Mouse (Mus musculus) intestine, embryonic 15.5 days (tissue): ENCODE data around the gene Eps15l1. TPM values are rescaled to one million over a fixed set of nuclear protein-coding genes. Genes with fewer than 3 reads are reported as not detected.
A peak's percentile ranks its signal among the peaks of the same experiment; 100 is the strongest.

ENCODE experiments used
- ATAC-seq: fragments of 200-750 bp; cut with Nextera tagmentation; 2 replicates; pipeline ENCODE4 v1.8.0; 2017; ENCODE audit warnings: moderate TSS enrichment, moderate library complexity
- H3K27ac ChIP-seq: fragments of 300-500 bp; sonication (generic); 2 replicates; pipeline ENCODE4 v1.5.1; 2015; ENCODE audit warnings: mild to moderate bottlenecking, inconsistent platforms
- H3K27me3 ChIP-seq: fragments of 300-500 bp; sonication (generic); replicated peaks from 2 replicates; pipeline ENCODE4 v1.6.1; 2015; ENCODE audit warnings: inconsistent platforms
- H3K36me3 ChIP-seq: fragments of 300-500 bp; sonication (generic); 2 replicates; pipeline ENCODE4 v1.6.1; 2015; ENCODE audit warnings: inconsistent platforms
- H3K4me1 ChIP-seq: fragments of 300-500 bp; sonication (generic); replicated peaks from 2 replicates; pipeline ENCODE4 v1.6.1; 2015; ENCODE audit warnings: inconsistent platforms
- H3K4me2 ChIP-seq: fragments of 300-500 bp; sonication (generic); replicated peaks from 2 replicates; pipeline ENCODE4 v1.6.1; 2015; ENCODE audit warnings: mild to moderate bottlenecking, inconsistent platforms
- H3K4me3 ChIP-seq: fragments of 300-500 bp; sonication (generic); replicated peaks from 2 replicates; pipeline ENCODE4 v1.5.1; 2015; ENCODE audit warnings: inconsistent platforms
- H3K9ac ChIP-seq: fragments of 300-500 bp; sonication (generic); 2 replicates; pipeline ENCODE4 v1.6.1; 2015; ENCODE audit warnings: inconsistent platforms
- H3K9me3 ChIP-seq: fragments of 300-500 bp; sonication (generic); 2 replicates; pipeline ENCODE4 v1.6.1; 2016; ENCODE audit warnings: inconsistent platforms
- WGBS: fragments of 180-500 bp; shearing (Covaris S2); methylation state at CpG from one replicate; pipeline ENCODE4 v1.1.7; 2015; 5-methylcytosine and 5-hydroxymethylcytosine counted together
- polyA plus RNA-seq: library from polyadenylated mRNA; unstranded; fragments of >200 nt; fragmentation: Nextera tagmentation; extraction: Ambion mirVana; gene quantifications from 2 replicates; pipeline ENCODE4 v1.2.1, GENCODE M21; 2015

Gene Eps15l1
- polyA plus RNA-seq, 1 experiment from 2014 or later: 43.6 TPM

DNA sequence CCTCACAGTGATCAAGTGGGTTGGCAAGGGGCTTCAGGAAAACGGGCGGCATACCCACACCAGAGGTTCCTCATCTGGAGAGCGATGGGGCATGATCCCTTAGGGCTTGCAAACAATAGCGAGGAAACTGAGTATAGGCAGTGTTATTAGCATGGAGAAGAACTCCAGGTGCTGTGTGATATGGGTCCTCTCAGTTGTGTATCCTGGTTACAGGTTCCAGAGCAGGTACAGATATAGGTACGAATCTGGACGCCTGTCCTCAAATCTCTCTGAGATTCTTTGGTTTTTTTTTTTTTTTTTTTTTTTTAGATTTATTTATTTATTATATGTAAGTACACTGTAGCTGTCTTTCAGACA lies 22.7 kb upstream of the Eps15l1 start:
- Histone ChIP-seq H3K27me3 (no peaks in the 10 kb centered on the region), H3K9ac (peak overlapping the region; percentile 73), H3K36me3 (no peaks in the 10 kb centered on the region), H3K4me1 (0 out of 2 replicates have a peak, but pooled peaks cover 3% of the 10 kb centered on the region), H3K27ac (0 out of 2 replicates have a peak overlapping the region, but pooled peaks have one; percentile 36), H3K9me3 (no peaks in the 10 kb centered on the region), H3K4me3 (peak overlapping the region; percentile 45), H3K4me2 (peak overlapping the region; percentile 80)
- peak; percentile 67 for ATAC-seq
- 33% methylated on average over 6 of the region's 6 CpGs for WGBS

DNA sequence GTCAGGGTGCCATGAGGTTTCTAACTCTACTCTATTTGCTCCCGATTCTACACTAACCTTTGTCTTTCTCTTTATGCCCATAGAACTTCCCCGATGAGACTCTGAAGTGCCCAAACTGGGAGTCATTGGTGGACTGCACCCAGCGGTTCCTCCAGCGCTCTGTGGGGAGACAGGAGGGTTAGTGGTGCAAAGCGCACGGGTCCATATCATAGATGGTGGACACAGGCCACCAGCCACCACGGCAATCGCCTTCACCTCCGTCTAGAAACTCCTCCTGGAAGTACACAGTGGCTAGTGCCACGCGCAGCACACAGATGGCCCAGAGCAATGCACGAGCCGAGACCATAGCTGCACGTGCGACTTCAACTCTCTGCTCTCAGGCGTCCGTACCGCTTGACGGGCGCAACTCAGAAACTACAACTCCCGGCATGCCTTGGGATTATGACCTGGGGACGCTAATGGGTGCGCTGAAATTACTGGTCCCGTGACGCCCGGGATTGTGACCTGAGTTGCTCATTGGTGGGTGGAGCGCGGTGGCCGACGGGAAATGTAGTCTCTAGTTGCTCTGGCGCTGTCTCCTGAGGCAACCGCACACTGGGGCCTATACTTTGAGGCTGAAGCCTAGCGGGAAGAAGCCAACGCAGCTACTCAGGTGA lies 22.2 kb upstream of the Eps15l1 start, which contains the start of the genes Calr3 and 1700030K09Rik:
TSS of gene Calr3 (minus strand) at position 533 of the 656 bp plus-strand sequence.
TSS of gene 1700030K09Rik (plus strand) at position 543 of the 656 bp plus-strand sequence.
- WGBS: 5% methylated on average over 34 of the region's 34 CpGs
- H3K4me2 ChIP-seq: peak within 1 kb of the TSS; percentile 80
- no peaks in the 10 kb centered on the region for H3K36me3 ChIP-seq
- H3K9me3 ChIP-seq: no peaks in the 10 kb centered on the region
- peak; percentile 100 for ATAC-seq
- H3K27ac ChIP-seq: 0 out of 2 replicates have a peak within 1 kb of the TSS, but pooled peaks have one; percentile 36
- peak within 1 kb of the TSS; percentile 73 for H3K9ac ChIP-seq
- H3K4me3 ChIP-seq: peak within 1 kb of the TSS; percentile 45
- H3K4me1 ChIP-seq: 0 out of 2 replicates have a peak, but pooled peaks cover 3% of the 10 kb centered on the region
- no peaks in the 10 kb centered on the region for H3K27me3 ChIP-seq

DNA sequence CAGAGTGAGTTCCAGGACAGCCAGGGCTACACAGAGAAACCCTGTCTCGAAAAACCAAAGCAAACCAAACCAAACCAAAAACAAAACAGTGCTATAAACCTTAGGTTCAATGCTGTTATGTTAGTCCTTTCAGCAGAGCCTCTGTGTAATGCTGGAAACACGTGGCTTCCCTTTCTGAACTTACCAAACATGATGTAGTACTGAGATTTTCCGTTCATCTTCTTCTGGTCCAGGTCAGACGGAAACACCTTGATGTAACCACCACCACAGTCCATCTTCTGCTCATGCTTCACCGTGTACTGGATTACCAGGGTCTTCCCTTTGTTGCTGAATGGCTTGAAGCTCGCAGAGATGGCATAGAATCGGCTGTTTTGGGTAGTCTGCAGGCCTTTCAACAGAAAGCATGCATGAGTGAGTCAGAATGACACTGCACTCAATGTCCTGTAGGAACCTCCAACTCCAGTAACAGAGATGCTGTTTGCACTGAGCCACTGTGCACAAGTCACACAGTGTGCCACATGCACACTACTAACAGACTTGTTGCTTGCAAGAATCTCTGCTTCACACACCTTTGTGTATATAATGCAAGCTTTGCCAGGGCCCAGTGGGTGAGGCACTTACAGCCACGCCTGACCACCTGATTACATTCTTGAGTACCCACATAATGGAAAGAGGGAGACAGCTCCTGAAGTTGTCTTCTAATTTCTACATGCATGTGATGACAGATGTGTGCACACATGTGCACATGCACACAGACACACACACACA lies 17.2 kb upstream of the Eps15l1 start:
- 79% methylated on average over 8 of the region's 8 CpGs for WGBS
- Histone ChIP-seq H3K27me3 (no peaks in the 10 kb centered on the region), H3K27ac (no peak overlapping the region), H3K9ac (no peak overlapping the region), H3K4me3 (no peak overlapping the region), H3K36me3 (no peaks in the 10 kb centered on the region), H3K4me2 (no peak overlapping the region), H3K4me1 (0 out of 2 replicates have a peak, but pooled peaks cover 3% of the 10 kb centered on the region), H3K9me3 (no peaks in the 10 kb centered on the region)
- no peak for ATAC-seq

DNA sequence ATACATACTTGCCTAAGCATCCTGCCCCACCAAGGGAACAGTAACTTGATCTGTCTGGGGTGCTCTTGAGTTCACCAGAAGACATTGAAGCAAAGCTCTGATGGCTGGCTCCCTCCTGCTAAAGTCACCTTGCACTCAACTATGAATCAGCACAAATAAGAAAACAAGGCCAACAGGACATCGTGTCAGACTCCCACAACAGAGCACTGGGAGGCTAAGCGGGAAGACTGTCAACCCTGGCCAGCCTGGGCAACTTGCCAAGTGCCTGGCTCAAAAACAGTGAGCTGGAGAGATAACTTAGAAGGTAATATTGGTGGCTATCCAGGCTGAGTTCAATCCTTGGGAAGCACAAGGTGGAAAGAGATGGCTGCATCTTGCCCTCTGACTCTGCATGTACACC lies 13.7 kb upstream of the Eps15l1 start:
- H3K4me3 ChIP-seq: no peak overlapping the region
- WGBS: 26% methylated on average over 2 of the region's 2 CpGs
- ATAC-seq: no peak
- H3K36me3 ChIP-seq: no peaks in the 10 kb centered on the region
- no peak overlapping the region for H3K4me2 ChIP-seq
- no peaks in the 10 kb centered on the region for H3K27me3 ChIP-seq
- no peak overlapping the region for H3K27ac ChIP-seq
- no peak overlapping the region for H3K9ac ChIP-seq
- H3K4me1 ChIP-seq: no peaks in the 10 kb centered on the region
- H3K9me3 ChIP-seq: no peaks in the 10 kb centered on the region

DNA sequence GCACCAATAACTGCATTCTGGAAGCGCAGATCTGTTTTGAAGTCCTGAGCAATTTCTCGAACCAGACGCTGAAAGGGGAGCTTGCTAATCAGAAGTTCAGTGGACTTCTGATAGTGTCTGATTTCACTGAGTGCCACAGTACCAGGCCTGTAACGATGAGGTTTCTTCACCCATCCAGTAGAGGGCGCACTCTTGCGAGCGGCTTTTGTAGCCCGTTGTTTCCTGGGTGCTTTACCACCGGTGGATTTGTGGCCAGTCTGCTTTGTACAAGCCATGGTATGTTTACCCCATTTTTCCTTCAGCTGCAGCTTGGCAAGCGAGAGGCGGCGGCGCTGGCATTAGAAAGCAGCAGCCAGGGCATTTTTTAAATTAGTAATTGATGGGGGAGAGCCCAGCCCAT lies 8.4 kb upstream of the Eps15l1 start:
- ATAC-seq: no peak
- no peaks in the 10 kb centered on the region for H3K27me3 ChIP-seq
- no peak overlapping the region for H3K4me2 ChIP-seq
- no peaks in the 10 kb centered on the region for H3K9me3 ChIP-seq
- no peak overlapping the region for H3K9ac ChIP-seq
- no peak overlapping the region for H3K27ac ChIP-seq
- no peaks in the 10 kb centered on the region for H3K36me3 ChIP-seq
- no peaks in the 10 kb centered on the region for H3K4me1 ChIP-seq
- no peak overlapping the region for H3K4me3 ChIP-seq
- WGBS: 50% methylated on average over 13 of the region's 13 CpGs

DNA sequence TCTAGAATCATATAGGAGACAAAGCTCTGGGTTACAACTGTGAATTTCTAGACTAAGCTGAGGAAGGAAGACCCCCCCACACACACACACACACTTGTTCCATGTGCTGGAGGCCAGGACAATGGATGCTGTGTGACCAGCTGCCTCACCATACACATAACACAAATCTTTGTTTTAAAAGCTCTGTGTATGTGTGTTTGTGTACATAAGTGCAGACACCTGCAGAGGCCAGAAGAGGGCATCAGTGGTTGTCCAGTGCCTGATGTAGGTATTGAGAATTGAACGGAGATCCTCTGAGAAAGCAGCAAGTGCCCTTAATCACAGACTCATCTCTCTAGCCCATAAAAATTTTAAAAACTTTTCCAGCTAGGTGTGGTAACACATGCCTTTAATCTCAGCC lies 1.7 kb upstream of the Eps15l1 start:
- Histone ChIP-seq H3K4me3 (no peak overlapping the region), H3K27ac (no peak overlapping the region), H3K27me3 (no peaks in the 10 kb centered on the region), H3K9me3 (no peaks in the 10 kb centered on the region), H3K4me1 (peaks cover 25% of the 10 kb centered on the region), H3K9ac (no peak overlapping the region), H3K36me3 (0 out of 2 replicates have a peak, but pooled peaks cover 3% of the 10 kb centered on the region), H3K4me2 (no peak overlapping the region)
- no peak for ATAC-seq
- WGBS: 52% methylated on average over 1 of the region's 1 CpGs

DNA sequence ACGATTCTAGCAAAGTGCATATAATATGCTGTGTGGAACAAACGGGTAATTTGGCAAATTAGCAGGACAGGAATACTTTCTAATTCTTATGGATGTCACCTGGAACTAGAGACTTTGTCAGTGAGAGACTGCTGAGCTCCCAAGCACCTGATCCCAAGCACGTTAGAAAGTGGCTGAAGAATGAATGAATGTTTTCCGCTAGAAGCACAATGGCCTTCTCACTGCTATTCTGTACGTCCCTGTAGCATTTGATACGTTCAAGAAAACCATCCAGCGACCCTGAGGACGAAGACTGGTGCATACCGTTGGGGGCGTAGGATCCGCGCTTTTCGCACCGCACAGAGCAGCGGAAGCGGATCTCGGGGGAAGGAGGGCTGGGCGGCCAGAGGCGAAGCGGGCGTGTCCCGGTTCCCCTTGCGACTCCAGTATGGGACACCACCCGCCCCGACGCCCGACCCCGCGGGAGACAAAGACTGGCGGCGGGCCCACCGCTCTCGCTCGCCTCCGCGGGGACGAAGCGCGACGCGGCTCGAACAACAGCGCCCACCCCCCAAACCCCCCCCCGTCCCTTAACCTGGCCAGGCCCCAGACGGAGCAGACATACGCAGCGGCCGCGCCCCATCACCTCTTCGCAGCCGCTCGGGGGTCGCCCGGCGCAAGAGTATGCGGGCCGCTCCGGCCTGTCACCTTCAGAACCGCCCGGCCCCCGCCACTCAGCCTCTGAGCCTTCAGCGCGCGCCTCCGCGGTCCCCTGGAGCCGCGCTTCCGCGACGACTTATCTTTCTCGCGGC lies 494 bp downstream of the Eps15l1 start:
- Histone ChIP-seq H3K27me3 (no peaks in the 10 kb centered on the region), H3K9ac (peak overlapping the region; percentile 91), H3K4me2 (peak overlapping the region; percentile 70), H3K4me3 (peak overlapping the region; percentile 80), H3K27ac (peak overlapping the region; percentile 86), H3K9me3 (no peaks in the 10 kb centered on the region), H3K4me1 (peaks cover 34% of the 10 kb centered on the region), H3K36me3 (0 out of 2 replicates have a peak, but pooled peaks cover 3% of the 10 kb centered on the region)
- WGBS: 2% methylated on average over 73 of the region's 73 CpGs
- ATAC-seq: peak; percentile 64

DNA sequence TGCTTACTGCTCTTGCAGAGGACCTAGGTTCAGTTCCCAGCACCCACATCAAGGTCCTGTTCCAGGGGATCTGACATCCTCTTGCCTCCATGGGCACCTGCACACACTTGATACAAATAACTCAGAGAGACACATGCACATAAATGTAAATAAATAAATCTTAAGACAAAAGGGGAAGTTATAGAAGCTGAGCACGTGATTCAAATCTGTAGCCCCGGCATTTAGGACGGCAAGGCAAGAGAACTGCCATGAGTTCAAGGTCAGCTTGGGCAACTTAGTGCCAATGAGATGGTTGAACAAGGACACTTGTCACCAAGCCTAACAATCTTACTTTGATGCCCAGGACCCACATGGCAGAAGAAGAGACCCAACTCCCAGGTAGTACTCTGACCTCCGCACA lies 3.2 kb downstream of the Eps15l1 start:
- ATAC-seq: no peak
- Histone ChIP-seq H3K36me3 (0 out of 2 replicates have a peak, but pooled peaks cover 3% of the 10 kb centered on the region), H3K9me3 (no peaks in the 10 kb centered on the region), H3K4me2 (no peak overlapping the region), H3K4me1 (peaks cover 48% of the 10 kb centered on the region), H3K4me3 (no peak overlapping the region), H3K27ac (no peak overlapping the region), H3K27me3 (no peaks in the 10 kb centered on the region), H3K9ac (no peak overlapping the region)
- 91% methylated on average over 4 of the region's 4 CpGs for WGBS

DNA sequence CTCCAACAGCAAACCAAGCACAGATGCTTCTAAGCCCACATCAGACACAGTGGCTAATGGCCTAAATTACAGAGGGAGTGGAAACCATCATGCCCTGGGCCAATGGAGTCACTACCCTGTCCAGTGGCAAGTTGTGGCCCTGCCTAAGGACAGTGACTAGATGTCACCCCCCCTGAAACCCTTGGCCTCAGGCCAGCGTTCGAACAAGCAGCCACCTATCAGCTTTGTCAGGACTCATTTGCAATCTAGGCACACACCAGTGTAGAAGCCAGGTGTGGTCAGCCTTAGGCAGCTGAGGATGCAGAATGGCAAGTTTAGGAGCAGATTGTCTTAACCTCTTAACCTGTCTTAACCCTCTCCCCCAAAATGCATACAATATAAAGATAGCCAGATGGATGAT lies 6.0 kb downstream of the Eps15l1 start:
- Histone ChIP-seq H3K9me3 (no peaks in the 10 kb centered on the region), H3K4me1 (peaks cover 40% of the 10 kb centered on the region), H3K4me2 (no peak overlapping the region), H3K27ac (no peak overlapping the region), H3K27me3 (no peaks in the 10 kb centered on the region), H3K9ac (no peak overlapping the region), H3K4me3 (no peak overlapping the region), H3K36me3 (0 out of 2 replicates have a peak, but pooled peaks cover 3% of the 10 kb centered on the region)
- 0 out of 2 replicates have a peak, but pooled peaks have one; percentile 5 for ATAC-seq
- 70% methylated on average over 2 of the region's 2 CpGs for WGBS

DNA sequence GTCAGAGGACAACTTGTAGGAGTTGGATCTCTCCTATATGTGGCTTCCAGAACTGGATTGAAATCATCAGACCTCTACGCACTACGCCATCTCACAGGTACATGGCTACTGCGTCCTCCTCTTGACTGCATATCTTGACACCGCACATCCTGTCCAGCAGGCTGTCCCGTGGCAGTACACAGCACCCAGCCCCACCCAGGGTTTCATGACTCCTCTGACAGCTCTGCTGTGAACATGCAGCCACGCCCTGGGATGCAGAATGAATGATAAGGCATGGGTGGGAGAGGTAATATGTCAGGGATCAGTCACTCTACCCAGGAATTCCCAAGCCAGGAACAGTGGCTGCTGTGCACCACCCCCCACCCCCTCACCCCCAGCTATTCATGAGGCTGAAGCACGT lies 7.4 kb downstream of the Eps15l1 start:
- ATAC-seq: peak; percentile 88

DNA sequence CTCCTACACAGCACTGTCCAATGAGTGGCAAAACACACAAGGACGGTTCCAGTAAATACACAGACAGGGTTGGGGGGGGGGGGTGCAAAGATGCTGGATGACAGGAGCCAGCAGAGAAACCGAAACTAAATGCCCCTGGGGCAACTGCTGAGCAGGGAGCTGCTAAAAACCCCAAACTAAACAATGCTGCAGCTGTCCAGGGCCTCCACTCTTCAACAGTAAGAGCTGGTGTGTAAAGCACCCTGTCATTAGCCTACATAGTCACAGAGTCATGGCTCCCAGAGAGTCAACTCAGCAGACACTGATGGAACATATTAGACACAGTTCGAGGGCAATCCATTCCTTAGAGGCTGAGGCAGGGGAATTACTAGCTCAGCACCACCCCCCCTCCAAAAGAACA lies 11.8 kb downstream of the Eps15l1 start:
- Histone ChIP-seq H3K4me3 (no peak overlapping the region), H3K4me1 (0 out of 2 replicates have a peak, but pooled peaks cover 11% of the 10 kb centered on the region), H3K9ac (no peak overlapping the region), H3K9me3 (no peaks in the 10 kb centered on the region), H3K36me3 (no peaks in the 10 kb centered on the region), H3K27me3 (no peaks in the 10 kb centered on the region), H3K4me2 (no peak overlapping the region), H3K27ac (no peak overlapping the region)
- 65% methylated on average over 3 of the region's 3 CpGs for WGBS
- no peak for ATAC-seq

More for the DNA sequence above, 7.4 kb downstream of the Eps15l1 start:
- Histone ChIP-seq H3K4me1 (peaks cover 29% of the 10 kb centered on the region; the same call in 1 of the 2 replicates), H3K9ac (no peak overlapping the region), H3K36me3 (0 out of 2 replicates have a peak, but pooled peaks cover under 1% of the 10 kb centered on the region), H3K4me3 (no peak overlapping the region), H3K4me2 (no peak overlapping the region), H3K27me3 (no peaks in the 10 kb centered on the region), H3K27ac (no peak overlapping the region), H3K9me3 (no peaks in the 10 kb centered on the region)
- WGBS: 72% methylated on average over 7 of the region's 7 CpGs

DNA sequence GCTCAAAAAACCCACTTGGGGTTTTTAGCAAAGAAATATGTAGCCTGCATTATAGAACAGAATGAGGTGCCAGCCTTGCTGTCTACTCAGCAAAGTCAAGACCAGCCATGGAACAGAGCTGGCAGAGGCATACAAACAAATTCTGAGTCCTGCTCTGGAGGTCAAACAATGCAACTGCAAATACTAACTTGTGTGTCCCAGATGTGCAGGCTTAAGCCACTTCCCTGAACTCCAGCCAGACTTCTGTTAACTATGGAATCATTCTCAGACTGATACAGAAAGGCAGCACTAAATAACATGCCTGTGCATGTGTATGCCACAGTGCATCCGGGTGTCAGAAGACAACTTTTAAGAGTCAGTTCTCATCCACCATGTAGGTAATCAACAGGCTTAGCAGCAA lies 13.4 kb downstream of the Eps15l1 start:
- no peak overlapping the region for H3K9ac ChIP-seq
- WGBS: 87% methylated on average over 1 of the region's 1 CpGs

More for the DNA sequence above, 13.4 kb downstream of the Eps15l1 start:
- Histone ChIP-seq H3K9me3 (no peaks in the 10 kb centered on the region), H3K27ac (no peak overlapping the region), H3K4me2 (no peak overlapping the region), H3K4me1 (0 out of 2 replicates have a peak, but pooled peaks cover 2% of the 10 kb centered on the region), H3K36me3 (no peaks in the 10 kb centered on the region), H3K27me3 (no peaks in the 10 kb centered on the region), H3K4me3 (no peak overlapping the region)
- ATAC-seq: no peak
